Mouse (Mus musculus) CH12F3 (cell line): ENCODE results near the gene Llph.

Source experiments
- in situ Hi-C: fragments of 300-500 bp; cut with MboI; formaldehyde crosslinking; loops from 2 replicates; pipeline ENCODE4 v1.14.3; 2020; ENCODE audit warnings: low sequenced_read_pairs

The Llph gene

DNA sequence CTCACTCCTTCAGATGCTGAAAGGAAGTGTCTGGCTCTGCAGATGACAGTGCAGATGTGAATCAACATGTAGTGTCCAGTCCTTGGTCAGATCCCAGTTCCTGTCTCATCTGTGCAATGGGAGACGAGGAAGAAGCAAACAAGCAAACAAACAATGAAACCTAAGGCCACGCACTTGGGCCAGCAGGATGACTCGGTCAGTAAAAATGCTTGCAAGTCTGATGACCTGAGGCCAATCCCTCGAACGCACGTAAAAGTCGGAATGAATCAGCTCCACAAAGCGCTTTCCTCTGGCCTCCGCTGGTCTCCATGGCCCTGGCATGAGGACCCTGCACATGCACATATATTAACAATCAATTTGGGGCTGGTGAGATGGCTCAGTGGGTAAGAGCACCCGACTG is 7.9 kb upstream of the Llph start:
- in situ Hi-C loops = no loop called here

- in situ Hi-C loops = no loop called here
These were observed 7.1 kb upstream of the Llph start for GRCm38 (mm10) chr10:120219578-120220359.

- in situ Hi-C loops = no loop called here
These were observed 6.1 kb upstream of the Llph start for GRCm38 (mm10) chr10:120220776-120221175.

DNA sequence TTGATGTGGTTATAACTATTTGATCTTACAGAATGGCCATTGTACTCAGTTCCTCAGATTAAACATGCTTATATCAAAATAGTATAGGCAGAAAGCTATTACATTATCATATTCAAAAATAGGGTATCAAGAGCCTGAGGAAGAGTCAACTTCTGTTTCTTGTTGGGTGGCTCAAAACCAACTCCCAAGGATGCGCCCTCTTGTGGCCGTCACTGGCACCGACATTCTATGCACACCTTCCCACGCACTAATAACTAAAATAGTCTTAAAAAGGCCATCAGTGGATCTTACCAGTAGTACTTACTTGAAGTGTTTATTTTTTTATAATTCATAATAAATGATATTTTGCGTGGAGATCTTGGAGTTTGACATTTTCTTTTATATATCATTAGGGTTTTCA is 4.8 kb downstream of the Llph start:
- in situ Hi-C loops = loop anchor here (25.0 kb wide), 2 partner anchors 631 to 1031 kb away; no protein-coding TSS in a partner anchor

DNA sequence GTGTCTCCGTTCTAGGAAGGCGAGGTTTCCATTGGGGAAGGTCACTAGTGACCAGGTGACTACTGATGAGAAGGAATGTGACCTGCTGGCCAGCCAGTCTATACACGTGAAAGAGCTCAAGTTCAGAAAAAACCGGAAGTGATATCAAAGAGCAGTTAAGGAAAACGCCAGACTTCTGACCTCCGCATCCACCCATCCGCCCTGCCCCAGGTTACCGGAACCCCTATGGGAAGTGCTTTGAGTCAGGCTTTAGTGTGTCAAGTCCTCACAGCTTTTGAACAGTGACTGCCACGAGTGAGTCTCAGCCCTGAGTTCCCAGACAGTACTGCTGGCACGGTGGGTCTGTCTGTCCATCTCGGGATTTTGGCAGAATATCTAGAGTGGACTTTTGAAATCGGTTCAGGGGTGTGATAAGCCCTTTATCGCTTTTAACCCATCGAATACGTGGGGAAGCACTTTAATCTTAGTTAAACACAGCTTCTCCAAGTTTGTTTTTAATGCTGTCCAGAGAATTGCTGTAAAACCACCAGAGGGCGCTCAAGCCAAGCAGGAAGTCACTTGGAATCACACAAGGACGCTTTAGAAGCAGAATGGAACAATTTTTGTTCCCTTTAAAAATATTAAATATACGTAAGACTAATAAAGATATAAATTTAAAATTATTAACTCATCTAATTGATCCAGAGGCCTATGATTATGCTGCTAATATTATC is 6.9 kb downstream of the Llph start:
- in situ Hi-C loops = loop anchor here (25.0 kb wide), 2 partner anchors 628 to 1028 kb away; no protein-coding TSS in a partner anchor

DNA sequence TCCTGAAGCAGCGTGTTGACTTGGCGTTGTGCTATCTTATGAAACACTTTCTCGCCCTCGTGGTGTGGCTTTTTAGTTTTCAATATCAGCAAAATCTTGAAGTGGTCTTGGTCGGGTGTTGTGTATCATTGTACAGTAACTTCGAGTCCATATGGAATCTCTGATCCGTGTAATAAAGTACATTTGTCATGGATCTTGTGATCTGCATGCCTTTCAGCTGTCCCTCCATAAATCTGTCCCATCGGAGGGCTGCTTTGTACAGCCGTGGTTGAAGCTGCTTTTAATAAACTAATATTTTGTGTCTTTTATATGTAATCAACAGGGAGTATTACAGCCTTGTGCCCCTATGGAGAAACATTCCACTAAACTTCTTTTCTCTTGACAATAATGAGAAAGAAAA is 10.0 kb downstream of the Llph start:
- in situ Hi-C loops = loop anchor here (25.0 kb wide), 2 partner anchors 625 to 1025 kb away; no protein-coding TSS in a partner anchor

DNA sequence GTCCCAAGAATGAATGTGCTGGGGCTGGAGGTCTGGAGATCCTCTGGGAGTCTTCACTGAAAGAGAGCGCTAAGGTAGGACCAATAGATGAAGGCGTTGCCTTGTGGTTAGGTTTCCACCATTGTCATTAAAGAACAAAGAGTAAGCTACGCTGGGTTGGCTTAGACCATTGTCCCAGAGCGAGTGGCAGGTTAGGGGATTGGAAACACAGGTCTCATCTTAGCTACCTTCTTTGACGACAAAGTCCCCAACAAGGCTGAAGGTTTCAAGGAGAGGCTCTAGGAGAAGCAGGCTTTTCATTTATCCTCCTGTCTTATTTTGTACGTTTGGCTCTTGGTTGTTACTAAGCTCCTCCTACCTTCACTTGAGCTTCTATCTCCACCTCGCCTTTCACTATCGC is 11.4 kb downstream of the Llph start:
- in situ Hi-C loops = loop anchor here (25.0 kb wide), 2 partner anchors 624 to 1024 kb away; no protein-coding TSS in a partner anchor

GRCm38 (mm10) chr10:120239476-120239875 is 12.6 kb downstream of the Llph start:
- in situ Hi-C loops = loop anchor here (25.0 kb wide), 2 partner anchors 623 to 1023 kb away; no protein-coding TSS in a partner anchor

GRCm38 (mm10) chr10:120242421-120242820 is 15.6 kb downstream of the Llph start:
- in situ Hi-C loops = loop anchor here (25.0 kb wide), 2 partner anchors 620 to 1020 kb away; no protein-coding TSS in a partner anchor

GRCm38 (mm10) chr10:120245681-120246080 is 18.8 kb downstream of the Llph start:
- in situ Hi-C loops = loop anchor here (25.0 kb wide), 2 partner anchors 617 to 1017 kb away; no protein-coding TSS in a partner anchor

DNA sequence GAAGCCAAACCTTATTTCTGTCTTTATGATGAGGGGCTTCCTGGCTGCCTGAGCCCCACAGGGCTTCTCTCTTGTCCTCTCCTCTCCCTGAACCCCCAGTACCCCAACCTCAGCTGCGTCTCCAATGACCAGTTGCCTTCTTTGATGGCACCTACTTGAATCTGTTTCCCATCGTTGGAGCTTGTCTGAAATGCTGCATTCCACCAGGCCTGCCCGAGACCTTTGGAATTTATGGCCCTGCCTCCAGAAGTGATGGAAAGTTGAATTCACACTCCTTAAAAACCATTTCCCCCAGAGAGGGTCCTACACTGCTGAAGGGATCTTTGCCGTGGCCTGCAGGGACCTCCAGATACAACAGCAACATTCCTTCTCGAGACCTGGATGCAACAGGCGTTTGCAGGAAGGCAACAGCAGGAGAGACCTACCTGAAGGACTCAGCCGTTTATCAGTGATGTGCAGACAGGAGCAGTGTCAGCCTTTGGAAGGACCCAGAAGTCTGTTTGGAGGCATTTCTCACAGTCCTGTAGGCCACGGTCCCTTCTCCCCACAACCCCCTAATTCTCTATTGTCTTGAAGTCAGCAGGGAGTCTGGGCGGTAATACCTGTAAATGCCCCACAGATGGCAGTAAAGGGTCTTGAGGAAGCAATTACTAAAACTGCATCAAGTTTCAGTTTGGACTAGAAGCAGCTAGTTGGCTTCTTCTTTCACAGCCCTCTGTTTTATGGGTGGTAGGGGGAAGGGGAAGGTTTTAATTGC is 20.3 kb downstream of the Llph start:
- in situ Hi-C loops = loop anchor here (25.0 kb wide), 2 partner anchors 615 to 1015 kb away; no protein-coding TSS in a partner anchor

- in situ Hi-C loops = no loop called here
These were observed 24.2 kb downstream of the Llph start for GRCm38 (mm10) chr10:120250911-120251683.

DNA sequence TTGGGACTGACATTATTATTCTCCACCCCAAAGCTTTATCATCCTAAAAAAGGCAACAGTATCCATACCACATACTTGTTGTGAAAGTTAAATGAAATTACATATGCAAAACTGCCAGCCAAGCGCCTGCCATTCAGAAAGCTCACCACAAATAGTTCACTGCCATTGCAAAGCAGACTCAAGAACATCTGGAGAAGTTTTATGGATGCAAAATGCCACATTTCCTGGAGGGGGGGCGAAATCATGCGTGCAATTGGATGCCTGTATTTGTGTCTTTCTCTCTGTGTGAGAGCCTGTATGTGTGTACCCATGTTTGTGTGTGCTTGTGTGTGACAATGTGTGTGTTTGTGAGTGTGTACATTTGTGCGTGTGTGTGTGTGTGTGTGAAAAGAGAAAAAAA is 24.9 kb downstream of the Llph start:
- in situ Hi-C loops = no loop called here

DNA sequence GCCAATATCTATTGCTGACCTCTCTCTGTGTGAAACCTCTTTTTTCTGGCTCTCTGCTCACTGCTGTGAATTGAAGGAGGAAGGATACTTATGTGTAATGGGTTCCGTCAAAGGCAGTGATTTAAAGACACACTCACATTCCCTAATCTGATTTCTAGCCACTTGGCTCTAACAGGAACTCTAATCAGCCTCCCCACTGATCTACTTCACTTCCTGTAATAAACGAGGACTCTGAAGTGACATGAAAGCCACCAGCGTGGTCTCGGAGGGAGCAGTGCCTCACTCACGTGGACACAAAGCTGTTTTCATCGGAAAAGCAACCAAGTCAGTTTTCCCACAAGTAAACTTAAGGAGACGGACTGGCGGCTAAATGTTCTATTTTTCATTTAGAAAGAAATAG is 25.9 kb downstream of the Llph start:
- in situ Hi-C loops = no loop called here

DNA sequence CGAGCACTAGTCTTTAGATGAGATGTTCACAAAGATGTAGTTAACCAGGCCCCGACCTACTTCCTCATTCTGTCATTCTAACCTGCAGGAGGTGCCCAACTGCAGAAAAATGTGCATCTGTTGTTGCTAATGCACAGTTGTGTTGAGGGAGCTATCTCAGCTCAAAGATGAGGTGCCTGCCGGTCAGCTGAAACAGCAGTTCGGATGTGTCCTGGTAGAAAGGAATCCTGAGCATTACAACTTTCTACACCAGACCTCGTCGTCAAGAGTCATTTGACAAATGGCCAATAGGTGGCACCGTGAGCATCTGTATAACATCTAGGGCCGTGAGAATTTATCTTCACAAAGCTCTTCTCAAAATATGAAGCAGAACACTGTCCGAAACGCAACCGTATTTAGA is 30.4 kb downstream of the Llph start:
- in situ Hi-C loops = no loop called here

GRCm38 (mm10) chr10:120267790-120268189 is 40.9 kb downstream of the Llph start:
- in situ Hi-C loops = no loop called here

- in situ Hi-C loops = no loop called here
These were observed 43.1 kb downstream of the Llph start for GRCm38 (mm10) chr10:120269946-120270345.

GRCm38 (mm10) chr10:120270777-120271176 is 43.9 kb downstream of the Llph start:
- in situ Hi-C loops = no loop called here

DNA sequence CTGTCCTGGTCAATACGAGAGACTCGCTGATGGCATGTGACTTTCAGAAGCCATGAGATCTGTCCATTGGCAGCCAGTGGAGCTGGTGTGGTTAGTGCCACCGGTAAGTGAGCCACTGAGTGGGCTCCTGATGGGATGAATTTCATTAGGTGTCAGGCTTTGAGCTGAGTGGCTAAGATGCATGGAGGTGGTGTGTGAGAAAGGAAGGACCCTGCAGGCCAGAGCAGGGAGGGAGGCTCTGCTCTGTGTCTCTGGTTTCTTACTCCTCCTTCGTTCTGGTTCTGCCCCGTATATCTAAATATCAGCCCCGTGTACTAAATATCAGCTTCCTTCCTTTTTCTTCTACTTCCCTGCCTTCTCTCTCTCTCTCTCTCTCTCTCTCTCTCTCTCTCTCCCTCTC is 44.4 kb downstream of the Llph start:
- in situ Hi-C loops = no loop called here

DNA sequence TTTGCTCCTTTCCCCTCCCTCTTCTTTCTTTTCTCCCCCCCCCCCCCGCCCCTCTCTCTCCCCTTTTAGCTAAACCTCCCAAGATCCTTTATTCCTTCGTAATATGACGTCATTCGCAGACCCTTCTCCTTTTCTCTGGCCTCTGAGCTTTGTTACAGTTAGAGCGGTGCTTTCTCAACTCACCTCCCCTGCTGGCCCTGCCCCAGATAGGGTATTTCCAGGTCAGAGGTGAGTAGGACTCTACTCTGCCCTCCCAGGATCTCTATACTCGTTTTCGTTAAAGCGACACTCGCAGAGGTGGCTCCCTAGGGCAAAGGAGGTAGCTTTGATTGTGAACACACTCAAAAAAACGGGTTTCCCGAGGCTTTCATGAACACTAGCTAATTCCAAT is 45.0 kb downstream of the Llph start:
- in situ Hi-C loops = no loop called here
